Mouse (Mus musculus) cerebellum, adult 8-10 months (tissue): Measurements from ENCODE around the gene A1bg.

Experiments used
- DNase-seq: peaks from one replicate; pipeline ENCODE4 v3.0.0; 2022

Gene A1bg

GRCm38 (mm10) chr15:60922912-60923311 is at the start of gene A1bg:
TSS of gene A1bg (minus strand) at chr15:60923012.
- no peak for DNase-seq

DNA sequence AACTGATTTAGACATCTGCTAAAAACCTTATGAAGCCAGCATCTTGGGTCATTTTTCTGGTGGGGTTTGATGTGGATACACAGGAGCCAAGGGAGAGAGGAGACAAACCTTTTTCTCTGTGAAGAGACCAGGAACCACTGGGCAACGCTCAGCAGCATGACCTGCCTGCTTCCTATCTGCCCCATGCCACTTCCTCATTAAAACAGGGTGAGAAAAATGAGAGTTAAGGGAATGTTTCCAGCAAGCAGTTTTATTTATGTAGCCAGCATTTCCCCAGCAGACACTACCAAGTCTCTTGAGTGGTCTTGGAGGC is 45.7 kb upstream of the A1bg start:
- no peak for DNase-seq

- no peak for DNase-seq
Measured at GRCm38 (mm10) chr15:60967841-60968548, 45.2 kb upstream of the A1bg start.

DNA sequence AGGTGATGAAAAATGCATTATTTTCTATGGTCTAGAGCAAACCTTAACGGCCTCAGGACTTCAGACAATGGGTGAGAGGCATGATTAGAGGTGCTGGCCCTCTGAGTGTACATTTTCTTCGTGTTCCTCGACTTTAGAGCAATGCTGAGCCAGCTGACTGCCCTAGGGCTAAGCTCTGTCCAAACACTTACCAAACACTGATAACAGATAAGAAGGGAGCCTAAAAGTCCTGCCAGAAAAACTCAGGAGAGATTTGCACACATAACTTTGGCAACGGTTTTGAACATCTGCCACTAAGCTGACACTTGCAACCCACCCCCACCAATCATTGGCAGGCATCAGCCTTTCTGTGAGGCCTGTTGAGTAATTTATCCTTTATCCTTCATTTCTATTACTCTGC is 2.9 kb upstream of the A1bg start:
- no peak for DNase-seq

GRCm38 (mm10) chr15:60903763-60904697 is 18.8 kb downstream of the A1bg start:
- DNase-seq = no peak

DNA sequence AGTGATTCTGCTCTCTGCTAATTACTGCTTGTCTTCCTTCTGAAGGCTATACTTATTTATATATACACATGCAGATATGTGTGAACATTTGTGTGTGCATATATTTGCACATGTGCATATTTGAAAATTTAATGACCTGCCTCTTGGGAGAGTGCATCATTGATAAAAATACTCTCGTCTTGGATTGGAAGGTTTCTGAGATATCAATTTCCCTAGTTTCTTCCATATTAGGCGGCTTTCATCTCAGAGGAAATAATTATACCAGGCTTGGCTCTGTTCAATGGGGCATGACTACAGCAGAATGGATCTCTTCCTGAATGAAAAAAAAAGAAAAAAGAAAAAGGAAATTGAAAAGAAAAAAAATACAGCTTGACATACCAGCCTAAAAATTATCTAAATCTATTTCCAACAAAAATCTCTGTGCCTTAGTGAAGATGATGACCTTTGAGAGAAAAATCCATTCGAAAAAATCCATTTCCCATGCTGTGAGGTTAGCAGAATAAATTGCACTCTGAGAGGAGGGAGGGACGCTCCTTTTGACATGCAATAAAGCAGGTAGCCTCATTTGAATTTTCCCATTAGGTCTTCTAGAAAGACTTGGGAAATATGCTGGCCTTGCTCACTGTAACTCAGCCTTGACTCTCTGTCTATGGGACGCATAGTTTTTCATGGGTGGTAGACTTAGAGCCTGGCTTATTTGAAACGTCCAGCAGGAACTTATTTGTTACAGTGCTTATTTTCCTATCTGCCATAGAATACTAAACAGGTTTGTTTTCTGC is 24.4 kb downstream of the A1bg start:
- DNase-seq = no peak

- DNase-seq = no peak
Measured at GRCm38 (mm10) chr15:60896040-60896439, 26.8 kb downstream of the A1bg start.

- DNase-seq = no peak
Measured at GRCm38 (mm10) chr15:60892976-60893463, 29.8 kb downstream of the A1bg start.

GRCm38 (mm10) chr15:60888724-60889123 is 34.1 kb downstream of the A1bg start:
- DNase-seq = no peak

- no peak for DNase-seq
Measured at GRCm38 (mm10) chr15:60875721-60876120, 47.1 kb downstream of the A1bg start.

- DNase-seq = no peak
Measured at GRCm38 (mm10) chr15:60862417-60862816, 60.4 kb downstream of the A1bg start.

- DNase-seq = no peak
Measured at GRCm38 (mm10) chr15:60855112-60855511, 67.7 kb downstream of the A1bg start.

DNA sequence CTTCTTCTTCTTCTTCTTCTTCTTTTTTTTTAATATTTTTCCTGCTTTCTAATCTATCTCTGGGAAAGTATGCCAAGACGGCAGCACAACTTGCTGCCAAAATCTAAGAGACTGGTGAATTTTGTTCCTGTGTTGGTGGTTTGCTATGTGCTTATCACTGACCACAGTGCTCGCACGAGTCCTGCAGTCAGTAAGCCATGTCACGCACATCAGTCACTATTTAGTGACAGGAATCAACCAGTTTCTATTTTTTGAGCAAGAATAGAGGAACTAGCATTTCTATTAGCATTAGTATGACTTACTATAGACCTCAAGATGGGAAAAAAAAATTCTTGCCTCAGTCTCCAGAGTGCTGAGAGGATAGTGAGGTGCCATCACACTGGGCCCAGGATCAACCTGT is 68.7 kb downstream of the A1bg start:
- DNase-seq = no peak

GRCm38 (mm10) chr15:60853231-60853999 is 69.4 kb downstream of the A1bg start, which contains the start of gene Fam84b:
TSS of gene Fam84b (minus strand) at chr15:60853778.
- no peak for DNase-seq

DNA sequence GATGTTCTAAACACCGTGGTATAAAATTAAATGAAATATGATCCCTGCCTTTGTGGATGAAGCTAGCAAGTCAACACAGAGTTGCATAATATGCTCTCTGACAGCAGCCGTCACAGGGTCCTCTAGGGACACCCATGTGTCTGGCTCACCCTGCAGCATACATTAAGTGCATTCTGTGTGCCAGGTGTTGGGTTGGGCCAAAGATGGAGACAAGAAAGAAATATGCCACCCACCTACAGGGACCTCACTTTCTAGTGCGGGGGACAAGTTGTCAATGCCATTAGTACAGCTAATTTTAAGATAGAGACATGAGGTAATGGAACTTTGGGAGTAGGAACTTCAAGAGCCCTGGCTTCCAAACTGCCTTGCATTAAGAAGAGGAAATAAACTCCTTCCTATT is 74.2 kb downstream of the A1bg start:
- DNase-seq = no peak
